Mouse (Mus musculus): ENCODE results near the gene Ccdc88c.

- TF ChIP-seq USF1 (IDR thresholded peaks at IDR 0.05; ENCODE audit: low read depth): no peak
- TF ChIP-seq CTCF (IDR thresholded peaks at IDR 0.05; ENCODE audit: control insufficient read depth, insufficient read depth, insufficient read length): no peak
- no peak for TF ChIP-seq MAX (IDR thresholded peaks at IDR 0.05)
Measured at GRCm38 (mm10) chr12:100865509-100866078, 163.3 kb downstream of the Ccdc88c start.

Measured in C2C12 (cell line).